Mouse (Mus musculus) liver, embryonic 13.5 days (tissue): ENCODE data around the gene Frmpd1. TPM values are rescaled to one million over a fixed set of nuclear protein-coding genes. Genes with fewer than 3 reads are reported as not detected.

Source experiments
- ATAC-seq: fragments of 200-750 bp; cut with Nextera tagmentation; 2 replicates; pipeline ENCODE4 v1.8.0; 2017; ENCODE audit warnings: low read depth, mild to moderate bottlenecking, moderate number of reproducible peaks, moderate library complexity
- DNase-seq: peaks from one replicate; pipeline ENCODE4 v3.0.0; 2022
- H3K27ac ChIP-seq: fragments of 300-500 bp; sonication (generic); 2 replicates; pipeline ENCODE4 v1.5.1; 2015; ENCODE audit warnings: moderate library complexity, mild to moderate bottlenecking, inconsistent platforms
- H3K27me3 ChIP-seq: fragments of 300-500 bp; sonication (generic); 2 replicates; pipeline ENCODE4 v1.6.1; 2015; ENCODE audit warnings: mild to moderate bottlenecking, inconsistent platforms
- H3K36me3 ChIP-seq: fragments of 300-500 bp; sonication (generic); 2 replicates; pipeline ENCODE4 v1.6.1; 2015; ENCODE audit warnings: mild to moderate bottlenecking, inconsistent platforms
- H3K4me1 ChIP-seq: fragments of 300-500 bp; sonication (generic); replicated peaks from 2 replicates; pipeline ENCODE4 v1.6.1; 2015; ENCODE audit warnings: inconsistent platforms
- H3K4me2 ChIP-seq: fragments of 300-500 bp; sonication (generic); 2 replicates; pipeline ENCODE4 v1.6.1; 2015; ENCODE audit warnings: inconsistent platforms, mild to moderate bottlenecking, moderate library complexity
- H3K4me3 ChIP-seq: fragments of 300-500 bp; sonication (generic); replicated peaks from 2 replicates; pipeline ENCODE4 v1.5.1; 2015; ENCODE audit warnings: mild to moderate bottlenecking, inconsistent platforms
- H3K9ac ChIP-seq: fragments of 300-500 bp; sonication (generic); 2 replicates; pipeline ENCODE4 v1.6.1; 2015; ENCODE audit warnings: mild to moderate bottlenecking, inconsistent platforms
- H3K9me3 ChIP-seq: fragments of 300-500 bp; sonication (generic); replicated peaks from 2 replicates; pipeline ENCODE4 v1.6.1; 2016; ENCODE audit warnings: inconsistent platforms
- WGBS: fragments of 180-500 bp; shearing (Covaris S2); methylation state at CpG from one replicate; pipeline ENCODE4 v1.1.7; 2015; ENCODE audit not compliant: insufficient replicate concordance; 5-methylcytosine and 5-hydroxymethylcytosine counted together
- polyA plus RNA-seq: library from polyadenylated mRNA; unstranded; fragments of >200 nt; fragmentation: Nextera tagmentation; extraction: Ambion mirVana; gene quantifications from 2 replicates; pipeline ENCODE4 v1.2.1, GENCODE M21; 2015

Gene Frmpd1
- polyA plus RNA-seq, 1 experiment from 2014 or later, result 0.22 TPM

- no peak for DNase-seq
- ATAC-seq, result no peak
- no peaks in the 10 kb centered on the region for H3K9me3 ChIP-seq
- H3K4me3 ChIP-seq, result no peak overlapping the region
- no peak overlapping the region for H3K27ac ChIP-seq
- no peaks in the 10 kb centered on the region for H3K4me1 ChIP-seq
- H3K27me3 ChIP-seq, result no peaks in the 10 kb centered on the region
- H3K36me3 ChIP-seq, result no peaks in the 10 kb centered on the region
- no peak overlapping the region for H3K9ac ChIP-seq
- 62% methylated on average over 8 of the region's 8 CpGs for WGBS
- no peak overlapping the region for H3K4me2 ChIP-seq
These were observed 94.6 kb downstream of the Frmpd1 start for GRCm38 (mm10) chr4:45279292-45279691.

GRCm38 (mm10) chr4:45279981-45280548, 95.4 kb downstream of the Frmpd1 start:
- Histone ChIP-seq H3K9ac (no peak overlapping the region), H3K4me2 (no peak overlapping the region), H3K4me3 (no peak overlapping the region), H3K27ac (no peak overlapping the region), H3K27me3 (0 out of 2 replicates have a peak, but pooled peaks cover 4% of the 10 kb centered on the region), H3K4me1 (no peaks in the 10 kb centered on the region), H3K9me3 (no peaks in the 10 kb centered on the region), H3K36me3 (no peaks in the 10 kb centered on the region)
- ATAC-seq (peak; percentile 48; the same call in 1 of the 2 replicates), DNase-seq (peak; percentile 29)
- WGBS, result 23% methylated on average over 4 of the region's 4 CpGs

- Histone ChIP-seq H3K9me3 (no peaks in the 10 kb centered on the region), H3K36me3 (no peaks in the 10 kb centered on the region), H3K9ac (no peak overlapping the region), H3K4me1 (no peaks in the 10 kb centered on the region), H3K27me3 (0 out of 2 replicates have a peak, but pooled peaks cover 6% of the 10 kb centered on the region), H3K4me3 (no peak overlapping the region), H3K27ac (no peak overlapping the region), H3K4me2 (no peak overlapping the region)
- ATAC-seq, result no peak
- DNase-seq, result no peak
- WGBS, result 36% methylated on average over 3 of the region's 3 CpGs
These were observed 101.6 kb downstream of the Frmpd1 start for GRCm38 (mm10) chr4:45286318-45286717.

GRCm38 (mm10) chr4:45287906-45288305, 103.2 kb downstream of the Frmpd1 start:
- H3K36me3 ChIP-seq, result no peaks in the 10 kb centered on the region
- H3K4me1 ChIP-seq, result no peaks in the 10 kb centered on the region
- no peak overlapping the region for H3K4me3 ChIP-seq
- WGBS, result 61% methylated on average over 5 of the region's 5 CpGs
- DNase-seq, result no peak
- H3K9me3 ChIP-seq, result no peaks in the 10 kb centered on the region
- H3K9ac ChIP-seq, result no peak overlapping the region
- no peak overlapping the region for H3K27ac ChIP-seq
- H3K27me3 ChIP-seq, result 0 out of 2 replicates have a peak, but pooled peaks cover 6% of the 10 kb centered on the region
- H3K4me2 ChIP-seq, result no peak overlapping the region
- ATAC-seq, result no peak

GRCm38 (mm10) chr4:45296662-45297564, 112.2 kb downstream of the Frmpd1 start, which contains the start of gene Trmt10b:
Gene Trmt10b (plus strand): TSS chr4:45297127.
- H3K4me3 ChIP-seq, result peak within 1 kb of the TSS; percentile 64
- peak within 1 kb of the TSS; percentile 63 for H3K9ac ChIP-seq
- no peaks in the 10 kb centered on the region for H3K27me3 ChIP-seq
- ATAC-seq, result peak; percentile 87
- peaks cover 7% of the 10 kb centered on the region for H3K36me3 ChIP-seq
- DNase-seq, result peak; percentile 61
- 17% methylated on average over 27 of the region's 27 CpGs for WGBS
- no peaks in the 10 kb centered on the region for H3K9me3 ChIP-seq
- peak within 1 kb of the TSS; percentile 65 for H3K4me2 ChIP-seq
- H3K27ac ChIP-seq, result no peak within 1 kb of the TSS
- peaks cover 16% of the 10 kb centered on the region for H3K4me1 ChIP-seq

GRCm38 (mm10) chr4:45305536-45305935, 120.9 kb downstream of the Frmpd1 start:
- no peaks in the 10 kb centered on the region for H3K27me3 ChIP-seq
- no peaks in the 10 kb centered on the region for H3K4me1 ChIP-seq
- no peak overlapping the region for H3K27ac ChIP-seq
- DNase-seq (no peak), ATAC-seq (no peak)
- no peak overlapping the region for H3K9ac ChIP-seq
- H3K4me3 ChIP-seq, result no peak overlapping the region
- no peak overlapping the region for H3K4me2 ChIP-seq
- H3K9me3 ChIP-seq, result no peaks in the 10 kb centered on the region
- WGBS, result 89% methylated on average over 14 of the region's 14 CpGs
- peaks cover 42% of the 10 kb centered on the region for H3K36me3 ChIP-seq

GRCm38 (mm10) chr4:45308046-45308445, 123.4 kb downstream of the Frmpd1 start:
- no peak for ATAC-seq
- Histone ChIP-seq H3K27me3 (no peaks in the 10 kb centered on the region), H3K36me3 (peaks cover 34% of the 10 kb centered on the region), H3K4me3 (no peak overlapping the region), H3K27ac (no peak overlapping the region), H3K4me2 (no peak overlapping the region), H3K4me1 (no peaks in the 10 kb centered on the region), H3K9ac (no peak overlapping the region), H3K9me3 (no peaks in the 10 kb centered on the region)
- 44% methylated on average over 11 of the region's 11 CpGs for WGBS
- no peak for DNase-seq

GRCm38 (mm10) chr4:45308606-45309005, 123.9 kb downstream of the Frmpd1 start:
- no peak for ATAC-seq
- Histone ChIP-seq H3K4me2 (no peak overlapping the region), H3K4me1 (no peaks in the 10 kb centered on the region), H3K4me3 (no peak overlapping the region), H3K27me3 (no peaks in the 10 kb centered on the region), H3K27ac (no peak overlapping the region), H3K9ac (no peak overlapping the region), H3K9me3 (no peaks in the 10 kb centered on the region), H3K36me3 (peaks cover 33% of the 10 kb centered on the region)
- WGBS, result 66% methylated on average over 6 of the region's 6 CpGs
- DNase-seq, result no peak

- H3K9me3 ChIP-seq, result no peaks in the 10 kb centered on the region
- ATAC-seq (no peak), DNase-seq (no peak)
- WGBS, result 85% methylated on average over 2 of the region's 2 CpGs
- no peak overlapping the region for H3K9ac ChIP-seq
- H3K4me2 ChIP-seq, result no peak overlapping the region
- H3K4me1 ChIP-seq, result no peaks in the 10 kb centered on the region
- peaks cover 27% of the 10 kb centered on the region for H3K36me3 ChIP-seq
- H3K4me3 ChIP-seq, result no peak overlapping the region
- no peaks in the 10 kb centered on the region for H3K27me3 ChIP-seq
- H3K27ac ChIP-seq, result no peak overlapping the region
These were observed 126.4 kb downstream of the Frmpd1 start for GRCm38 (mm10) chr4:45311056-45311455.

- WGBS, result under 1% methylated on average over 56 of the region's 56 CpGs
- Histone ChIP-seq H3K4me2 (peak overlapping the region; percentile 74), H3K4me3 (peak overlapping the region; percentile 92), H3K36me3 (peaks cover 30% of the 10 kb centered on the region), H3K9ac (peak overlapping the region; percentile 90), H3K4me1 (peaks cover 18% of the 10 kb centered on the region), H3K27me3 (peaks cover 18% of the 10 kb centered on the region; the same call in 1 of the 2 replicates), H3K9me3 (no peaks in the 10 kb centered on the region), H3K27ac (peak overlapping the region; percentile 83)
- DNase-seq, result peak; percentile 72
- peak; percentile 86 for ATAC-seq
These were observed 135.6 kb downstream of the Frmpd1 start for GRCm38 (mm10) chr4:45320159-45320816.

GRCm38 (mm10) chr4:45331139-45331538, 146.5 kb downstream of the Frmpd1 start:
- Histone ChIP-seq H3K4me3 (no peak overlapping the region), H3K36me3 (no peaks in the 10 kb centered on the region), H3K27ac (no peak overlapping the region), H3K9ac (no peak overlapping the region), H3K4me2 (no peak overlapping the region), H3K9me3 (no peaks in the 10 kb centered on the region), H3K4me1 (no peaks in the 10 kb centered on the region), H3K27me3 (0 out of 2 replicates have a peak, but pooled peaks cover 10% of the 10 kb centered on the region)
- no peak for ATAC-seq
- WGBS, result 64% methylated on average over 7 of the region's 7 CpGs
- DNase-seq, result no peak
